Mouse (Mus musculus) retina, postnatal 7 days (tissue): ENCODE data around the gene Kctd14.
A peak's percentile ranks its signal among the peaks of the same experiment; 100 is the strongest.

ENCODE experiments used
- DNase-seq: peaks from one replicate; pipeline ENCODE4 v3.0.0-alpha.2; 2012; ENCODE audit warnings: low read depth, low spot score

Kctd14 gene

DNA sequence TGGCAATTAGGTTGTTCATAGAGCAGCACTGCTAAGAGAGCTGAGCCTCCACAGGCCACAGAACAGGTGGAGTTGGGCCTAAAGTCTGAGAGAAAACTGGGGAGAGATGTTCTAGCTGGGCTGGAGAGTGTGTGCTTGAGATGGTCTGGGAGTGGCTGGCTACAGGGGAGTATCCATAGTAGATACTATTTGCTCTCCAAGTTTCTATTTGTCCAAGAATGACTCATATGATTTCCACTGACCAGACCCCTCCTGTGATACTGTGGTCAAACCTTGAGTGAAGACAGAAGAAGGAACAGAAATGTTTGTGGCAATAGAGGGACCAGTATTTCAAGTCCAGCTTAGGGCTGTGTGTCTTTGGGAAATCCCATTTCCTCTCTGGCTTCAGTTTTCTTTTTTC, 12.1 kb upstream of the Kctd14 start:
- DNase-seq: no peak

DNA sequence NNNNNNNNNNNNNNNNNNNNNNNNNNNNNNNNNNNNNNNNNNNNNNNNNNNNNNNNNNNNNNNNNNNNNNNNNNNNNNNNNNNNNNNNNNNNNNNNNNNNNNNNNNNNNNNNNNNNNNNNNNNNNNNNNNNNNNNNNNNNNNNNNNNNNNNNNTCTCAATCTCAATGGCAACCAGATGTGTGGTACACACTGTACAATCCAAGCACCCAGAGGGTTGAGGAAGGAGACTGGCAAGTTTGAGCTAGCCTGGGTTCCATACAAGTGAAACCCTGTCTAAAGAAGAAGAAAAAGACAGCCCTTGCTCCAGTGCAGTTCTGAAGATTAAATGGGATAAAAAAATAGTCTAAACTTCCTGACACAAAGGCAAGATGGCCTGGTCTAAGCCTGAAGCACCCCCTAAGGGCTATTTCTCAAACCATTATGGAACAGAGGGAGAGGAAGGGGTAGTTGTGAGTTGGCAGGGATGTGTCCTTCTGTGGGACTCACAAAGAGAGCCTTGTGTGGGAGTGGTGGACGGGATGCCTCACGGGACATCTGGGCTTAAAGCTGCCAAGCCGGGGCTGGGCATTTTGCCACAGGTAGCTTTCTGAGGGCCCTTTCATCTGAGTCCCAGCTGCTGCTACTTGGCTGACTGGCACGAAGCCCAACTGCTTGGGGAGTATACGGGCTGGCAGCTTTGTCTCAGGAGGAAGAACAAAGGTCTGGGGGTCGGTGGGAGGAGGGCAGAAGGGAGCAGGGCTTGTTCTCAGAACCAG, 4.8 kb upstream of the Kctd14 start:
- peak; percentile 84 for DNase-seq

DNA sequence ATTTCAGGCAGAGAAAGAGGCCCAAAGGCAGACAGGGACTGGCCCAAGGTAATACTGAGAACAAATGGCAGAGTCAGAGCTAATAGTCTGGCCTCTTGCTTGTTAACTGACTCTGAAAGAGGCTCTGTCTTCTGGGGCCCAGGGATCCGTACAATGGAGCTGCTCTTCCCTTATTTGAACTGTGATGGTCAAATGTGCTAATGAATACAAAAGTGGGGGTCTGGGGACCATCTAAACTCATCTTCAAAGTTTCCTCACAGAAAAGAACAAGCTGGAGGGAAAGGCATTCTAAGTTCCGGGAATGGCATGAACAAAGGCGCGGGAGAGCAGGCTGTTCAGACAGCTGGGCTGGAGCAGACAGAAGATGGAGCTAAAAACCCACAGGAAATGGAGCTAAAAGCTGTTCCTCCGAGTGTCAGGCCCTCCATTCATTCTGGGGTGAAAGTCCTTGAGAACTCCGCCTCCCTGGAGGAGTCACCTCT, 4.0 kb upstream of the Kctd14 start:
- no peak for DNase-seq

DNA sequence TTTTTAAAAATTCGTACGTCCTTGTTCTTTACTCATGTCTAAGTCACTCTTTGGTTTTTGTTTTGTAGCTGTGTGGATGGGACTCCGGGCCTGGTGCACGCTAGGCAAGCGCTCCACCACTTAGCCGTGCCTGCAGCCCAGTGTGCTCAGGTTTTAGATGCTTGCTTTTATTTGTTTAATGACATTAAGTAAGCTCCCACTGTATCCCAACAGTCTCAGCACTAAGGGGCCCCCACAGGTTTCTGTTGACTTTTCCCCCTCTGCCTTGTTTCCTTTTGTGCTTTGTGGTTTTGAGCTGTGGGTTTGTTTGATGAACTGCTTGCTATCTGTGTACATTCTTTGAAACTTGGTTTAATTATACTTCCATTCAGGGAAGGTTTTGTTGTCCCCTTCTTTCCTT, 1.1 kb downstream of the Kctd14 start:
- DNase-seq: no peak

DNA sequence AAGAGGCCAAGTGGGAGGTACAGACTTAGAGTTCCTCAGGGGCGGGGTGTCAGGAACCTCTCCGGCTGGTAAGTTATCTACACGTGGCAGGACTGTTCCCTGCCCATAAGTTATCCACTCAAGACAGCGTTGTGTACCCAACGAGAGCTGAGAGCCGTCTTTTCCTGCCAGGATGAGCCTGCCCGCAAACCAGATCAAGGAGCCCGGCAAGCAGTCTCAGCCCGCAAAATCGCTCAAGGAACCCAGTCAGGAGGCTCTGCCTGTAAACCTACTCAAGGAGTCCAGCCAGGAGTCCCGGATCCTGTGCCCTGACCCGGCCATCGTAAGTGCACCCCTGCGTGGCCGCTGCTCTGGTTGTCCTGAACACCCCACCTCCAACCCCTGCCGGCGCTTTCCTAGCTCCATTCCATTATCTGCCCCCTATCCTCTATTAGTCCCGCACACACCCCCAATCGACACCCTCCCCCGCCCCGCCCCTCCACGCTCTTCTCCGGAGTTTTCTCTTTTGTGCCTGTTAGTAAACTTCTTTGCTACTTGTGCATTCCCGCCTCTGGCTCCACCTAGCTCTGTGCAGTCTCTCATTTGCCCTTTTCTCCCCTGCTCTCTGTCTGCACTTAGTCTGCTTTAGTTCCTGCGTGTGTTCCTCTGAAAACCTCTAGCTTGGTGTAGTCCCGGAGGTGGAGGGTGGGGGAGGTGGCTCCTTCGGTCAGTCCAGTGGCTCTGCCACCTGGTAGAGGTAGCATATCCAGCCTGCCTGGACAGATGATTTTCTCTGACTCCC, 2.2 kb downstream of the Kctd14 start:
- no peak for DNase-seq

DNA sequence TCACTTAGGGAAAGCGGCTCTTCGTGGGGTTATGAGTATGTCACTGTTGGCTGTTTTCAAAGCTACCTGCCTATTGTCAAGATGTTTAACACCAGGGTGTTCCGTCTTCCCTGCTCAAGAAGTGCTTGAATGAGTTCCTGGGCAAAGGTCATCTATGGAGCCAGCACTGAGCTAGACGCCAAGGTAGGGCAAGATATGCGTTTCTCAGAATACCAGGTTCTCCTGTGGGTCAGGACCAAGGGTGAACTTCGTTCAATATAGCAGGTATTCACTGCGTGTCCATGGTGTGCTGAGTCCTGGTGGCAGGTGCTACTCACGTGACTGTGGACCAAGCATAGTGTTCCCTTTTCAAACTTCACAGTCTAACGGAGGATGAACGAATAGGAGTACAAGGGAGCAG, 3.7 kb downstream of the Kctd14 start:
- no peak for DNase-seq

DNA sequence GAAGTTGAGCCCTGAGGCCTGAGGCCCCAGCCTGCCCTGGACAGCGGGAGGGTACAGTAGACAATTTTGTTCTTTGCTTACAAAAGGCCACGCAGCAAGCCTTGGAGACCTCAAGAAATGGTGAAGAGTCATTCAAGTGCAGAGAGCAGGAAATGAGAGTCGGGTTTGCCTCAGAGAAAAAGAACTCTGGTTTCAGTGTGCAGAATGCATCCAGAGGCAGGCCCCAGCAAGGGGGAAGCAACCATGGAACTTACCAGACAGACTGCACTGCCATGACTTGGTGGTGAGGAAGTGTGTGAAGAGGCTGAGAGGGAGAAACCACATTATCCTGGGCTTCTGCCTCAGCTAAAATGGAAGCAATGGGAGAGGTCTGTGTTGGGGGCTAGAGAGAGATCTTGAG, 4.5 kb downstream of the Kctd14 start:
- DNase-seq: no peak

DNA sequence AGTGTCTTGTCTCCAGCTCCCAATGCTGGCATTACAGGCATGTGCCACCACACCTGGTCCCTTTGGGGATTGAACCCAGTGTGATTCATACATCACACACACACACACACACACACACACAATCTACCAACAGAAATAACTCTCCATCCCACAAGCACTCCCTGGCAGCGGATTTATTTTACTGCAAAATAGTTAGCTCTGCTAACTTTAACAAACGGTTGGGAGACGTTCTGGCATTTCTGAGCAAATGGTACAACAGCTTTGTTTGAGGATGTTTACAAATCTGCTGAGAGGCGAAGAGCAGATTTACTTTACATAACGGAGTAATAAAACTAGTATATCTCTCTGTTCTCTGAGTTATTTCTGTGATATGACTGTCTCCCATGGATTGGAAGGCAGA, 21.9 kb downstream of the Kctd14 start:
- no peak for DNase-seq

GRCm38 (mm10) chr7:97479349-97479748, 28.2 kb downstream of the Kctd14 start:
- DNase-seq: no peak

DNA sequence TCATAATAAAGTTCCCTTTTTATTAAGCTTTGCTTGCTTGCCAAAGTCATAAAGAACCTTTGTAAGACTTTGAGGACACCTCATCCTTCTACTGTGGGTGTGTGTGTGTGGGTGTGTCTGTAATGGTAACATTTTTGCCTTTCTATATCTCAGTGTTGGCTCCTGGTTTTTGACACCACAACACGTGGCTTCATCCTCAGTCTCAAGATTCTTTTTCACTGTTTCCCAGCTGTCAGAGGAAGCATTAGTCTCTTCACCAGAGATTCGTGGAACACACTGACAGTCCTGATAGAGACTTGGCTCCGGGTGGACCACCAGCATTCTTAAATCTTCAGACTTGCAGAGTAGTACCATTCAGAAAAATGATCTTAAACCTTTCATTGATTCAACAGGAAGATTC, 29.2 kb downstream of the Kctd14 start:
- DNase-seq: no peak

DNA sequence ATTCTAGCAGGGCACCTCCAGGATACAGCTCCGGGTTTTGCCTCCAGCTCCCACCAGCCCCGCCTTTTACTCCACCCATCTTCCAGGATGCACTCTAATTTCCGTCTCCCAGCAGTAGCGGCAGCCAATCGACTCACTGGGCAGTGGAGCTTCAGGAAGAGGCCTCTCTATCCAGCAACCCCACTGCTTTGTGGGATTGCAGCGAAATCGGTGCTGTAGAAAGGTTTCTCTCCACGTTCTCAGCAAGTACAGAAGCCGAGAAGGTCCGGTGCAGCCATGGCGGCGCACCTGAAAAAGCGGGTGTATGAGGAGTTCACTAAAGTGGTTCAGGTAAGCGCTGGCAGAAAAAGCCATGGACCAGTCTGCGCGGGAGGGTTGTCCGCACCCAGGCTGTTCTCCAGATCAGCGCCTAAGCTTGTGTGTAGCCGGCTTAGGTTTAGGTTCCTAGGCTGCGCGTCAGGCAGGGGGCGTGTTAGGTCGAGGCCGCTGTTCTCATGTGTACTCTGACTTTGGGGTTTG, 29.8 kb downstream of the Kctd14 start, which contains the start of gene Ints4:
Gene Ints4, plus strand, starts transcription at position 136 of the 519 bp plus-strand sequence.
- DNase-seq: peak; percentile 84

DNA sequence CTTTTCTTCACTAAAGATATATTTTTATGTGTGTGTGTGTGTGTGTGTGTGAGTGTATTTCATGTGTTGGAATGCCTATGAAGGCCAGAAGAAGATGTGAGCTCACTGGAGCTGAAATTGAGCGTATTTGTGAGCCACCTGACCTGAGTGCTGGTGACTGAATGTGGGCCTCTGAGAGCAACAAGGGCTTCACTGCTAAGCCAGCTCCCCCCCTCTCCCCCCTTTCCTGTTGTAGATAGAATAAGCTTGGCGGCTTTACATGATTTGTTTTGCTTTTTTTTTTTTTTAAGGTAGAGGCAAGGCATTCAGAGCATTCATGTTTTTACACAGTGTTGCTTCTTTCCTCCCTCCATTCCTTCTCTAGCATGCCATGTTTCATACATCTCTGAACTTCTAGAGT, 32.3 kb downstream of the Kctd14 start:
- no peak for DNase-seq

- no peak for DNase-seq
Observed at GRCm38 (mm10) chr7:97491157-97491556, 40.0 kb downstream of the Kctd14 start.

DNA sequence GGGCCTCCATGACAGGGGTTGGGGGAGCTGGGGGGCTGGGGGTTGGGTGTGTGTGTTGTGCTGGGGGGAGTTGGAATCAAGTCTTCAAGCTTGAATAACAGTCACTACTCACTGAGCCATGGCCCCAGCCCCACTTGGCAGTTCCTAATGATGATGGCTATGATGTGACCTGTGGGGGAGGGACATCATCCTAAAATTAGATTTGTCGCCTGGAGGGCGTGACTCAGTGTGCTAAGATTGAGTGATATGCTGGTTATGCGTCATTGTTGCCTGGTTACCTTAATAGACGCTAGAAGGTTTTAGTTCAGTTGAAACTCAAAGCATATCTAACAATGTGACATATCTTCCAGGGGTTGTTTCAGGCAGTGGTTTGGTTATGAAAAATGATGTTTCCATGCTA, 41.3 kb downstream of the Kctd14 start:
- no peak for DNase-seq

DNA sequence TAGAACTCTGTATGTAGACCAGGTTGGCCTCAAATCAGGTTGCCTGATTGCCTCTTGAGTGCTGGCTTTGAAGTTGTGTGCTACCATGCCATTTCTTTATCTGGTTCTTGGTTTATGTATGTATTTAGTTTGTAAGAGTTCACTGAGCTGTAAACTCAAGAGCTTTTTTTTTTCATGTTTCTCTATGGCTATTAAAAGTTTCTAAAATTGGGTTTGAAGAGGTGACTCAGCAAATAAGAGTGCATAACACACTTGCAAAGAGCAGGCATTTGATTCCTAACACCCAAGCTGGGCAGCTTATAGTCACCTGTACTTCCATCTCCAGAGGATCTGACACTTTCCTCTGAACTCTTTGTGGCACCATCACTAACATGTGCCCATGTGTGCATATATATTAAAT, 43.9 kb downstream of the Kctd14 start:
- DNase-seq: no peak

- DNase-seq: no peak
Observed at GRCm38 (mm10) chr7:97500555-97501209, 49.6 kb downstream of the Kctd14 start.
